10 mouse cellular contexts compared by ENCODE assay signal in genomic region chr19:56817851-56818526, GRCm38 (mm10). TPM values are rescaled to one million over a fixed set of nuclear protein-coding genes. Genes with fewer than 3 reads are reported as not detected.
A peak's percentile ranks its signal among the peaks of the same experiment; 100 is the strongest.
DNase-seq lines count a peak whose midpoint lies in the region; ATAC-seq lines count a peak whose summit lies in the region.
"Had no signal": no experiment of that assay in that cellular context is flagged by ENCODE, and none has a peak within 500 bp of the region (broad histone marks: within the 10 kb centered on the region; RNA-seq: fewer than 3 reads in every experiment).

No protein-coding gene starts in this region.

- H3K4me2 ChIP-seq in intestine, embryonic 16.5 days (ENCODE audit: low read depth, low read length), result 0 out of 2 replicates have a peak overlapping the region, but pooled peaks have one; percentile 1

- H3K4me3 ChIP-seq in intestine, embryonic 16.5 days (ENCODE audit: low read length), result no peak overlapping the region

- WGBS in intestine, embryonic 16.5 days, result 34% methylated on average over 14 of the region's 14 CpGs

- DNase-seq in frontal cortex, postnatal 10 days (ENCODE audit: low spot score in 2 of 2), result no peak
- DNase-seq in NIH3T3 (ENCODE audit: low read depth), result peak; percentile 40
- peak; percentile 65 for DNase-seq in gastrocnemius, postnatal 14 days
- DNase-seq in lung, postnatal 36 days, result peak; percentile 52
- no peak for DNase-seq in thymus, postnatal 25 days
- DNase-seq in thymus, postnatal 10 days (ENCODE audit: low spot score in 2 of 2), result no peak

- peak; percentile 9; the same call in 1 of the 2 replicates for ATAC-seq in frontal cortex, adult (ENCODE audit: low TSS enrichment)
- ATAC-seq in intestine, embryonic 16.5 days, result no peak

- intact Hi-C loops in gastrocnemius, postnatal 14 days (cut with DNase I; ENCODE audit: low total_unique reads), result no loop called here

- H3K36me3 ChIP-seq in intestine, embryonic 16.5 days (ENCODE audit: control insufficient read depth, insufficient read depth, low read length), result no peaks in the 10 kb centered on the region

- H3K27ac ChIP-seq in intestine, embryonic 16.5 days (ENCODE audit: low read length), result peak overlapping the region; percentile 64

- peaks cover 16% of the 10 kb centered on the region for H3K4me1 ChIP-seq in intestine, embryonic 16.5 days (ENCODE audit: control insufficient read depth, insufficient read depth, low read length)

- H3K9ac ChIP-seq in intestine, embryonic 16.5 days (ENCODE audit: low read depth, low read length), result no peak overlapping the region

- no peaks in the 10 kb centered on the region for H3K27me3 ChIP-seq in intestine, embryonic 16.5 days (replicated peaks; ENCODE audit: control insufficient read depth, insufficient read depth, low read length)
- H3K27me3 ChIP-seq: CH12.LX had no signal

- no peaks in the 10 kb centered on the region for H3K9me3 ChIP-seq in intestine, embryonic 16.5 days (ENCODE audit: control insufficient read depth, low read length)

RNA-seq across cellular contexts. Expression of gene Ccdc186, which starts 4.0 kb away (rescaled TPM):
- 10 to 100 TPM; 21.8 to 22.5 TPM for total RNA-seq in gastrocnemius, postnatal 14 days (2021)
- polyA plus RNA-seq in intestine, embryonic 16.5 days (2015; fragmentation: Nextera tagmentation; extraction: Ambion mirVana), result 10.5 and 12.9 TPM in 2 replicates

RNA-seq across cellular contexts. Expression of gene Tdrd1, which starts 8.0 kb away (rescaled TPM):
- not detected for total RNA-seq in gastrocnemius, postnatal 14 days (2021)
- 0.71 and 0.82 TPM in 2 replicates for polyA plus RNA-seq in intestine, embryonic 16.5 days (2015; fragmentation: Nextera tagmentation; extraction: Ambion mirVana)
- total RNA-seq: CH12.LX had no signal

RNA-seq across cellular contexts. Expression of gene Vwa2, which starts 56.1 kb away (rescaled TPM):
- not detected for total RNA-seq in gastrocnemius, postnatal 14 days (2021)
- polyA plus RNA-seq in intestine, embryonic 16.5 days (2015; fragmentation: Nextera tagmentation; extraction: Ambion mirVana), result 0.29 and 0.43 TPM in 2 replicates
- total RNA-seq: CH12.LX; left cerebral cortex, postnatal 36 days had no signal

Comparison
In these comparisons a context has a peak if more than half of its experiments do, and no peak if none do; other contexts are left out.
1. DNase-seq: peak in NIH3T3 (single experiment), gastrocnemius, postnatal 14 days (single experiment) and lung, postnatal 36 days (single experiment); none in frontal cortex, postnatal 10 days (0 of 2), thymus, postnatal 25 days (single experiment) and thymus, postnatal 10 days (0 of 2).